Mouse (Mus musculus) ovary, postnatal 10 days (tissue): Measurements from ENCODE around the gene Zswim1.
"Not testable (repeated sequence)": the region's sequence is repeated elsewhere in the genome, so short reads cannot be mapped to it uniquely, and the experiment has no call there.

ENCODE experiments used
- DNase-seq: peaks from one replicate; pipeline ENCODE4 v3.0.0; 2022; ENCODE audit warnings: low spot score

Gene Zswim1

DNA sequence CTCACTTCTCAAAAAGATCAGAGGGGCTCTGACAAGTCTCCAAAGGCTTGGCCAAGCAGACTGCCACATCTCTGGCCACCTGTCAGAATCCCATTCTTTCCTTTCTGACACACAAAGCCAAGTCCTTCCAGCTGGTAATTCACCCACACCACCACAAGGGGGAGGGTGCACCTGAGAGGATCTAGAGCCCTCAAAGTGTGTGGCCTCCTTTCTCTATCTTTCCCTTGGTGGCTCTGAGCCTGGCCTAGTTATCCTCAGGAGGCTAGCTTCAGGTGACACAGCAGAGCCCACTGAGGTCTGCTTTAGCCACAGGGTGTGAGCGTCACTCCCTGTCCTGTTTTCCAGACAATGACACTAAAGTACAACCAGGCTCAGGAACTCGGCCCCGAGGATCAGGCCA lies 29.2 kb upstream of the Zswim1 start:
- DNase-seq = no peak

DNA sequence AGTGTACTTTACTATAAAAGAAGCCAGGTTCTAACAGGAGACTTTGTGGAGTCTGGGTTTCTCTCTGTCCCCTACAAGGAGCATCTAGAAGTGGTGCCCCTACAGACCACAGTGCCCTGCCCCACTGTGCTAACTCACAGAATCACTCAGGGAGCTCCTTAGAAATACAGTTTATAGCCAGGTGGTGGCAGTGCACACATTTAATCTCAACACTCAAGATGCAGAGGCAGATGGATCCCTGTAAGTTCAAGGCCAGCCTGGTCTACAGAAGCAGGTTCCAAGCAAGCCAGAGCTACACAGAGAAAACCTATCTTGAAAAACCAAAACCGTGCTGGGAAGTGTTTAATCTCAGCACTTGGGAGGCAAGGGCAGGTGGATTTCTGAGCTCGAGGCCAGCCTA lies 28.7 kb upstream of the Zswim1 start:
- no peak for DNase-seq

DNA sequence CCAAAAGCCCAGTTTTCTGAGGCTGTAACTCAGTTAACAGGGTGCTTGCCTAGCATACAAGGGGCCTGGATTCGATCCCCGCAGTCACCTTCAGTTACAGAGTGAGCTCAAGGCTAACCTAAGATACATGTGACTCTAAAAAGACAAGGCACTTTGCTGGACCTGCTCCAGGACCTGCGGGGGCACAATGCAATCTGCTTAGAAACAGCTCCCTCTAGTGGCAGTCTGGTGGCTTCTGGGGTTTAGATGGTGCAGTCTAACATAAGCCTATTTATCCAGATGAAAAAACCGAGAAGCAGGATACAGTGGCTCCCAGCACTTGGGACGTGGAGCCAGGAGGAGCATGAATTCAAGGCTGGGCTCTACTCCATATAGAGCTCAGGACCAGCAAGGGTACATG lies 28.2 kb upstream of the Zswim1 start:
- peak; percentile 48 for DNase-seq

DNA sequence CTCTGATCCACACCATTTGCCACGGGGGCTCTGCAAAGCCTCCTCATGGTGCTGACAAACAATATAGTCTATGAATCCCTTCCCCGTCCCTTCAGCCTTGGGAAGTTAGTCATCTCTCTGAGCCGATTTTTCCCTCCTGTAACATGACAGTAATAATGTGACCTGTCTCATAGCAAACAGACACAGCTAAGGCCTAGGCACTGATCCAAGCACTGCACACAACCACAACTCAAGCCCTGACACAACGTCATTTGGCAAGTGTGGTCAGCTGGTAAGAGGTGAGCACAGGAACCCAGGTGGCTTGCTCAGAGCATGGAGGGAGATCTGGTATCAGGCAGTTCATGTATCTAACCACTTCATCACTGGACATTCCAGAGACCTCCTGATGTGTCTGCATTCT lies 26.6 kb upstream of the Zswim1 start:
- no peak for DNase-seq

DNA sequence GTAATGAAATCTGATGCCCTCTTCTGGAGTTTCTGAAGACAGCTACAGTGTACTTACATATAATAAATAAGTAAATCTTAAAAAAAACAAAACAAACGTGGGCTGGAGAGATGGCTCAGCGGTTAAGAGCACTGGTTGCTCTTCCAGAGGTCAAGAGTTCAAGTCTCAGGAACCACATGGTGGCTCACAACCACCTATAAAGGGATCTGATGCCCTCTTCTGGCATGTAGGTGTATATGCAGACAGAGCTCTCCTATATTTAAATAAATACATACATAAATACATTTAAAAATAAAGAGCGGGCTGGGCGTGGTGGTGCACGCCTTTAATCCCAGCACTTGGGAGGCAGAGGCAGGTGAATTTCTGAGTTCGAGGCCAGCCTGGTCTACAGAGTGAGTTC lies 23.9 kb upstream of the Zswim1 start:
- DNase-seq = not testable (repeated sequence)

DNA sequence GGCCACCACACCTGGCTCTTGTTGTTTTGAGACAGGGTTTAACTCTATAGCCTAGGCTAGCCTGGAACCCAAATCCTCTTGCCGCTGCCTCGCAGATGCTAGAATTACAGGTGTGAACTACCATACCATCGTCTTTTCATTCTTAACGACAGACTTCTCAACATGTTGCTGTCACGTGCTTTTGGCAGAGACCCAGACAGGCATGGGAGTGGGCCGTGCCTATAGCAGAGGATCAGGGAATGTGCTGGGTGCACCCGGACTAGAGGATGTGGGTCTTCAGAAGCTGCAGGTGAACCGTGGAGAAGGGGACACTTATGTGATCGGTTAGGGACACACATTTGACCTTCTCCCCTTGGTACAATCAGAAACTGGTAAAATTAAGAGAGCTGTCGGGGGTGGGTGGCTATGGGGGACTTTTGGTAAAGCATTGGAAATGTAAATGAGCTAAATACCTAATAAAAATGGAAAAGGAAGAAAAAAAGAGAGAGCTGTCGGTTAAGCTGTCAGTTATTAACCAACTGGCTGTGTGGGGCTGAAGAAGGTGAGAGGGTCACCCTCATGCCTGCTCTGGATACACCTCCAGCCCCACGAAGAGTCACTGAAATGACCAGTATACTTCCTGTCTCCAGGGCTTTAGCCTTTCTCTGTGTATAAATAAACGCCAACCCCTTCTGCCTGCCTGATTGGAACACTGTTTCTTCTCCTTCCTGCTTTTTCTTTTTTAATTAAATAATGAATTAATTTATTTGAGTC lies 22.1 kb upstream of the Zswim1 start:
- DNase-seq = no peak

DNA sequence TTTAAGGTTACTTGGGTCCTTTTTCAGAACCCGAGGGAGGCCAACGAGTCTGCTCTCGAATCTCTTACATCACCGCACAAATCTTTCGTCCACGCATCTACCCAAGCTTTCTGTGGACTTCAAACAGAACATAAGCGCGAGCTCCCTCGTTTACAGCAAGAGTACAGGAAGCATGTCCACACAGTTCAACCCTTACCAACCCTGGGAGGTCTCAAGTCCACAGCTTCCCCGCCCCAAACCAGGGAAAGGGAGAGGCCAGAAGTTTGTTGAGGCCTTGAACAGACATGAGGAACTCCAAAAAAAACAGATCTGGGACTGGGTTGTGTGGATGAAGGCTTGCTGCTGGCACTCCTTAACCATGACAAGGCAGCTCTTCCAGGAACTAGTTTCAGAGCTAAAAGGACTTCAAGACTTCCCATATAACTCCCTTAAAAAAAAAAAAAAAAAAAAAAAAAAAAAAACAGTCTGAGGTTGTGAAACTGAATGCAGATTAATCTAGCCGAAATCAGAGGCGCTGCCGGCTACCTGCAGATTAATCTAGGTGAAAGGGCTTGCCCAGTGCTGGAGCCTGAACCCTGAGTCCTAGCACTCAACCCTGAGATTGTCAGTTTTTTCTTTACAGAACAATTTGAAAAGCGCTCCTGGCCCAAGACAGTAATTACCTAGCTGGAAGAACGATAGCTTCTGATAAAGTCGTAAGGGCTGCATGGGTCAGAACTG lies 19.1 kb upstream of the Zswim1 start:
- no peak for DNase-seq

DNA sequence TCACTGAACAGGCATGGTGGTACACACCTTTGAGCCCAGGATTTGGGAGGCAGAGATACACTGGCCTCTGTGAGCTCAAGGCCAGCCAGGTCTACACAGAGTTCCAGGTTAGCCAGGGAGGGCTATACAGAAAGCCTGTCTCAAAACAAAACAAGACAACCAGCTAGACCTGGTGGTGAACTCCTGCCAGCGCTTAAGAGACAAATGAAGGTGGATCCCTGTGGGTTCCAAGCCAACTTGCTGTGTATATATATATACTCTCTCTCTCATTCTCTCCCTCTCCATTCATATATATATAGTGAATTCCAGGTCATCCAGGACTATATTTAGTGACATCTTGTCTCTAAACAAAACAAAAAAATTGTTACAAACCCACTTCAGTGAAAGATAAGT lies 18.6 kb upstream of the Zswim1 start:
- DNase-seq = no peak

DNA sequence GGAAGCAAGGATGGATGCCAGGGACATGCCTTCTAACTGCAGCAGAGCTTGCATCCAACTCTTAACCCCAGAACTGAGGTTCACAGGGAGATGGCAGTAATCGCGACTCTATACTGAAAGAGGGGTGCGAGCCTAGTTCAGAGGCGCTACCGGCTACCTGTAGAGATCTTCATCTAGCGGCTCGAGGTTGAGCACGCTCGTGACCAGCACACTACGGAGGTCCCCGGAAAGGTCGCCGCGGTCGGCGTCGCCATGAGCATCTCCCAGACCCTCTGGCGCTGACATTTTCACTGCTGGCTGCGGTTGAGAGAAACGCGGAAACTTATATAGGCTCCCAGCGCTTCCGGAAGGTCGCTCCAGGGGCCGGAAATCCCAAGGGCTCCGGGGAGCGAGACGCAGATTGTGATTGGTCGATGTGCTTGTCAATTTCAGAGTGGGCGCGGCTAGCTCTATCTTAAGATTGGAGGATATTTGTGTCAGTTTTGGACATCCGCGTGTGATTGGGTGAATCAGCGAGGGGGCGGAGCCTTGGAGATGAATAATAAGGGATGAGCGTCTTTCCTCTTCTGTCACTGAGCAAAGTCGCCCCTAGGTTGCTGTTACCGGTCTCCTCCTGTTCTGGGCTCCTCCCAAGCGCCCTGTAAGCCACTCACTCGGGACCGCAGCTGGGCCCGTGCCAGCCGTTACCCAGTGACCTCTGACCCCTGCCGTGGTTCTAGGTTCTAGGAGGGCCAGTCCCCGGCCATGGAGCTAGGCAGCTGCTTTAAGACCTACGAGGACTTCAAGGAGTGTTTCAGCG lies 17.8 kb upstream of the Zswim1 start, which contains the start of the genes Acot8 and Zswim3:
Acot8 (minus strand) TSS at position 350 of the 799 bp plus-strand sequence.
Zswim3 (plus strand) TSS at position 566 of the 799 bp plus-strand sequence.
- DNase-seq = peak; percentile 97

DNA sequence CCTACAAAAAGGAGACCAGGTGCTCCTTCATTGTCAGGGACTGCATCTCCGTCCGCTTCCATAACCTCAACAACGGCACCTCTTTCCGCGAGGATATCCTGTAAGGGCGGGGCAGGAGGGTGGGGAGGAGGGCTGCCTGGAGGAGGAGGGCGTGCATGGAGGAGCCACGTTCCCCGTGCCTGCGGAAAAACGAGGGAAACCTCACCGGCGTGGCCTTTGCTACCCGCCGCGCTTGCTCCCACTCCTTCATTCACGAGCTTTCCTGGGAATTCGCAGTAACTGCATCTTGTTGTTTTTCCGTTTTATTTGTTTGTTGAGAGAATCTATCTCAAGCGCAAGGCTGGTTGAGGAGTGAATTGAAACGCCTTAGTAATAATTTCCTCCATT lies 17.2 kb upstream of the Zswim1 start:
- no peak for DNase-seq

DNA sequence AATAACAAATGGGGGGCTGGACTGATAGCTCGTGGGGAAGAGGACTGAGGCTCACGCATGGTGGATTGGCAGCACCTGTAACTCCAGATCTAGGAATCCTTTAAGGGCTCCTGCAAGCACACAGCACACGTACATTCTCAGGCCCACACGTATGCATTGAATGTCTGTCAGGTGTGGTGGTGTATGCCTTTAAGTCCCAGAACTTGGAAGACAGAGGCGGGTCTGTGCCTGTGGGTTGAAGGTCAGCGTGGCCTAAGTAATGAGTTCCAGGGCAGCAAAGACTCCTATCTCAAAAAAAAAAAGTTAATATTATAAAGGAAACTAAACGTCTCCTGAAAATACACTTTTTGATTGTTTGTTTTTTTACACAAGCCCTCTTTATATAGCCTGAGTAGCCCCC lies 15.9 kb upstream of the Zswim1 start:
- no peak for DNase-seq

DNA sequence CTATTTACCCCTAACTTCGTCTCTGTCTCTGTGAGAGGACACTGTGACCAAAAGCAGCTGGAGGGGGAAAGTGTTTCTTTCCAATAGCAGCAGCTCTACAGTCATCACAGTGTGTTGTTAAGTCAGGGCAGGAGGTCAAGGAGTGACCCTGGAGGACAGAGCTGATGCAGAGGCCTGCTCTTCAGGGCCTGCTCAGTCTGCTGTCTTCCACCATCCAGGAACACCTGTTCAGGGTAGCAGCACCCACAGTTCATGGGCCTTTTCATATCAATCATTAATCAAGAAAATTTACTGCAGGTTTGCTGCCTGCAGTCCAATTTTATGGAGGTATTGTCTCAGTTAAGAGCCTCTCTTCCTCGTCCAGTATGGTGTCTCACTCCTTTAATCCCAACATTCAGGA lies 8.9 kb upstream of the Zswim1 start:
- DNase-seq = no peak

DNA sequence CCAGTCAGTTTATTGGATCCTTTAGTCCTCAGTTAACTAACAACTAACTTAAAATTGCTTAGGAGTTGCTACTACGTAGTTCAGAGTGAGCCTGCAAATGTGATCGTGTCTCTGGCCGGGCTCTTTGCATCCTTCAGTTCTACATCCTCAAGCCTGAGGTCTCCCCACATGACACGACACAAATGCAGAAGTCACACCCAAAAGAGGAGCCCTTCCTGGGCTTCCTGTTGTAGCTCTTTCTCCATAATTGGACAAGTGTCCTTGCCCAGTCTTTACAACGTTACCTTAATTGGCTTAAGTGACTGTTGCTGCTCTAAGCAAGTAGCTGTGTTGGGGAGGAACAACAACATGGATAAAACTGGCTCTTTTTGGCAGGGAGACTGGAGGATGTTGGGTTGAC lies 7.1 kb upstream of the Zswim1 start:
- no peak for DNase-seq

DNA sequence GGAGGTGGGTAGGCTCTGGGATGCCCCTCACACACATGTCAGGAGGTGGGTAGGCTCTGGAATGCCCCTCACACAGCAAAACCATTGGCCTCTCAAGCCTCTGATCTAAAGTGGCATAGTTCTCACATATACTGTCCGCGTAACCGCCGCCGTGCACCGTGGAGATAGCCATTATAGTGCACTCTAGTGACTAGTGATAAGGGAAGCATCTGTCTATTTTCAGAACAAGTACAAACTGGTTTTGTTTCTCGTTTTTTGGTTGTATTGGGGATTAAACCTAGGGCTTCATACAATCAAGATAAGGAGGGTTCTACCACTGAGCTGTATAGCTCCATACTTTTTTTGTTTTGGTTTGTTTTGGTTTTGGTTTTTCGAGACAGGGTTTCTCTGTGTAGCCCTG lies 6.7 kb upstream of the Zswim1 start:
- DNase-seq = no peak

DNA sequence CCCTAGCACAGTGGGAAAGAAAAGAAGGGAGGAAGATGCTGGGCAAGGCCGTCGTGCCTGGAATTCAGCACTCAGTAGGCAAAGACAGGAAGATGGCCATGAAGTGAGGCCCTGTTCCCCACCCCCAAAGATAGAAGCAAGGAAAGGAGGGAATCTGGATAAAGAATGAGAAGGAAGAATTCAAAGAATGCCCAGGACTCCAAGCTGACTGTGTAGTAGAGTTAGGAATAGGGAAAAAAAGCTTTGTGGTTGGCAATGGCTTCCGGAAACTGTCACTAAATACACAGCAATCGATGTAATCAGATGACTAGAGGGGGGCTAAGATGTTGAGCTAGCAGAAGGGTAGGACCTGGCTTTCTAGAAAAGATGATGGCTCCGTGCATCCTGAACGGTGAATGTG lies 5.3 kb upstream of the Zswim1 start:
- no peak for DNase-seq

DNA sequence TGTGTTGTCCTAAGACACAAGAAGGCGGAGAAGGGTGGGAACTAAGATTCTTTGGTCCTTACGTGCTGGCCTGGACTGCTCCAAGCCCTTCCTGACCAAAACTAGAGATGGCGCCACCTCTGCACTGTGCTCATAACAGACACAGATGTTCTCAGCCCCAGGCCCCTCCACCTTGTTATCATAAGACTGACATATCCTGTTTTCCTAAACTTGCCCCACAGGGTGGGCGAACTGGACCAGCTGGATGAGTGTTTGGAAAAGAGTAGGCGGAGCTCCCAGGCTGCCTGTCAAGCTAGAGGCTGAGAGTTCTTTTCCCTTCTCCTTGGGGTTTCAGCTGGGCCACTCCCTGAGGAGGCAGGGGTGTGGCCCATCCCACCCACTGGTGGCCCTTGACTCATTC lies 4.8 kb upstream of the Zswim1 start:
- no peak for DNase-seq

DNA sequence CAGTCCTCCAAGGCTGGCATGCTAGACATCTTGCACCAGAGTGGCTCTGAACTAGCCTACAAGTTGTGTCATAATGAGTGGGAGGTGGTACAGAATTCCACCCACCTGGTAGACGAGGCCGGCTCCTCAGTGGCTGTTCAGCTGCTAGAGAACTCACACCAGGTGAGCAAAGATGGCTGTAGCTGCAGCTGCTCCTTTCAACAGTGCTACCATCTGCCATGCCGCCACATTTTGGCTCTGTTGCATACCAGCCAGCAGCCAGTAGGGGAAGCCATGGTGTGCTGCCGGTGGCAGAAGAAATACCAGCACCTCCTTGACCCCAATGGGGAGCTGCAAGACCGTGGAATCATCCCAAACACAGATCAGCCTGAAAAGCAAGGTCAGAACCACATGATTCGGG lies 1.4 kb upstream of the Zswim1 start:
- no peak for DNase-seq

DNA sequence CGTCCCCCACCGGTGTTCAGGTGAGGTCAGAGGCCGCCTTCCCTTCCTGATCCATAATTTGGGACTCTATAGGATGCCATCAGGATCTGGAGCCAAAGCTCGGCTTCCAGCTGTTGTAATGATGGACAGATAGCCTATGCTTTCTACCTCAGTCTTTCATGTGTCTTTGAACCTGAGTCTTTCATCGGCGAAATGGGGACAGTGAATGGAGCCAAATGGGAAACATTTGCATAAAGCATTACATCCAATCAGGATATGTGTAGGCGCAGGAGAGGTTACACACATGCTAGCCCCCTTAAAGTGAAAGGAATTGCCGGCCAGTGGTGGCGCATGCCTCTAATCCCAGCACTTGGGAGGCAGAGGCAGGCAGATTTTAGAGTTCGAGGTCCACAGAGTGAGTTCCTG lies 697 bp downstream of the Zswim1 start:
- no peak for DNase-seq

DNA sequence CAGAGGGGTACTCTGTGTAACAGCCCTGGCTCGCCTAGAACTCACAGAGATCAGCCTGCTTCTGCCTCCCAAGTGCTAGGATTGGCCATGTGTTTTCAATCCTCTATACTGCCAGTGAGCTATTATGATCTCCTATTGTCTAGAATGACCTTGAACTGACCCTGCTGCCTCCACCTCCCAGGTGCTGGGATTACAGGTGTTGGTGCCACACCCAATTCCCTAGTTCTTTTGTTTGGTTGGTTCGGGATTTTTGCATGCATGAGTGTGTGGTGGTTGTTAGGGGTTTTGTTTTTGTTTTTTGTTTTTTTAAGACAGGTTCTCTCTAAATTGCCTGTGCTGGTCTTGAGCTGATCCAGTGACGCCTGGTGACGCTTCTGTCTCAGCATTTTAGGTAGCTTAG lies 1.5 kb downstream of the Zswim1 start:
- no peak for DNase-seq

DNA sequence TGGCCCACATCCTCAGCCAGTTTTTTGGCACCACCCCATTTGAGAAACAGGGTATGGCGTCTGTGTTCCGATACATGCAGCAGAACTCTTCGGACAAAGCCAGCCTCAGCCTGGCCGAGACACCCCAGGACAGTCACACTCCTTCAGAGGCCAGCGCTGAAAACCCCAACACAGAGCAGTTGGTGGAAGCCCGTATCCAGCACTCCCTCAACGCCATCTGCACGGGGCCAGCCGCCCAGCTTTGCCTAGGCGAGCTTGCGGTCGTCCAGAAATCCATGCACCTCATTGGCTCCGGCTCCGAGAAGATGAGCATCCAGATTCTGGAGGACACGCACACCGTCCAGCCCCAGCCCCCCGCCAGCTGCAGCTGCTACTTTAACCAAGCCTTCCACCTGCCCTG lies 3.0 kb downstream of the Zswim1 start:
- DNase-seq = no peak

DNA sequence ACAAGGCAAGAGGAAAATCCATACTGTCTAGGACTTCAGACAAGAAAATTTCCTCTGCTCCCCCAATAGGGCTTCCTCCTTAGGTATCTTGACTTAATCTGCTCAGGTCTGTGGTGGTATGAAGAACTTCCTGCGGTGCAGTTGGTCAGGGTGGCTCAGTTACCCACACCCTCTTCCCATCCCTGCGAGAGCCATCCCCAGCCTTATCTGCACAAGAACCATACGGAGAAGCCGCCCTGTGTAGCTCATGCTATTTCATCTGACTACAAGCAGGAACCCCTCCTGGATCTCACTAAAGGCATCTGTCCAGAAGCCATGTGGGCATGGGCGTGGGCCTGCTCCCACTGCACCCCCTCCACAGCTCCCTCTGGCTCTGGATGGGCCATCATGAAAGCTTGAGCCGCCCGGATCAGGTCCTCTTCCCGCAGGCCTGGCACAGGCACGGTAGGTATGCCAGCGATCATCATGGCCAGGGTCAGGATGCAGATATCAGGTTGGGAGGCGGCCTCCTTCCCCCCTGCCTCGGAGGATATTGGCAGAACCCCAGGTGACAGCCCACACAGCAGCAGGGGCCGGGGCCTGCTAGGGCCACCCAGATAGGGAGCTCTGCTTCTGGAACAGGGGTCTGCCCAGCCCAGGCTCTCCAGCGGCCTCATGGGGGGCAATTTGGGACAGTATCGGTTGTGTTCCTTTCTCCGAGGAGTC lies 4.8 kb downstream of the Zswim1 start:
- DNase-seq = no peak

DNA sequence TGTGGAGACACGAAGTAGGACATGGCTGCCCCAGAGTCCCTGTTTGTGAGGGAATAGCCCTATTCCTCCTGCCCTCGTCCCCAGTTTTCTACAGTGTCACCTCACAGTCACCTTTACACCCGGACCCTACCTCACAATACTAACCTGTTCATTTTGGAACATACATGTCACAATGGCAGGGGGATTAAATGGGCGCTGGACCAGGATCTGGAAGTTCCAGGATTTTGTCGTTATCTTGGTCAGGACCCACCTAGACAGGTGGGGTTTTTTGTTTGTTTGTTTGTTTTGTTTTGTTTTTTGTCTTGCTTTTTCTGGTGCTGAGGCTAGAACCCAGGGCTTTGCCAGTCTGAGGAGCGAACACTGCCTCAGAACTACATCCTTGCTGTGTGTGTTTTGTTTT lies 6.0 kb downstream of the Zswim1 start, which contains the start of gene Spata25:
Spata25 (minus strand) TSS at position 101 of the 400 bp plus-strand sequence.
- no peak for DNase-seq
